Mouse (Mus musculus): ENCODE measurements around the gene Brwd3.

GRCm38 (mm10) chrX:108704312-108704711 is 129.9 kb downstream of the Brwd3 start:
- TF ChIP-seq CTCF (IDR thresholded peaks at IDR 0.05; ENCODE audit: insufficient read depth, low read length): no peak
- no peak for TF ChIP-seq POLR2A (IDR thresholded peaks at IDR 0.05; ENCODE audit: borderline replicate concordance, extremely low read depth, low read depth, low read length)
